Mouse (Mus musculus) CH12.LX (cell line): ENCODE data around the gene Gpr179. TPM values are rescaled to one million over a fixed set of nuclear protein-coding genes. Genes with fewer than 3 reads are reported as not detected.

Experiments
- DNase-seq: peaks from one replicate; pipeline ENCODE4 v3.0.0-alpha.2; 2013; ENCODE audit errors: extremely low read depth
- H3K27ac ChIP-seq: 2 replicates; pipeline ENCODE4 v1.5.1; 2012; ENCODE audit warnings: low read depth, mild to moderate bottlenecking, control low read depth, moderate library complexity; ENCODE audit not compliant: insufficient read depth
- H3K27me3 ChIP-seq: replicated peaks from 2 replicates; pipeline ENCODE3; 2012; ENCODE audit warnings: inconsistent platforms
- H3K36me3 ChIP-seq, 2 experiments: replicated peaks in 1 of 2; 2 replicates each; pipeline versions ENCODE3 to v1.6.1; 2012; ENCODE audit warnings: inconsistent platforms in 1 of 2, low read length in 1 of 2, mild to moderate bottlenecking in 1 of 2, mixed read lengths in 1 of 2, moderate library complexity in 1 of 2; ENCODE audit not compliant: control insufficient read depth in 1 of 2, insufficient read depth in 1 of 2
- H3K4me1 ChIP-seq, 2 experiments: 2 replicates each; pipeline ENCODE4 v1.6.1; 2012; ENCODE audit warnings: inconsistent platforms in 1 of 2, moderate library complexity in 1 of 2; ENCODE audit not compliant: insufficient read depth in 2 of 2, control insufficient read depth in 1 of 2
- H3K4me2 ChIP-seq: 2 replicates; pipeline ENCODE4 v1.6.1; 2012; ENCODE audit warnings: low read depth, mild to moderate bottlenecking, control low read depth; ENCODE audit not compliant: poor library complexity, insufficient read depth, severe bottlenecking
- H3K4me3 ChIP-seq, 3 experiments: fragments of 150-350 bp in 1 of 3; sonication (generic) in 1 of 3; replicated peaks in 1 of 3; 2 replicates each; pipeline versions ENCODE3 to v1.5.1; 2011 to 2012; ENCODE audit warnings: low read depth in 2 of 3, low read length in 2 of 3, mild to moderate bottlenecking in 2 of 3, moderate library complexity in 2 of 3, control low read depth in 1 of 3, improper control_type of control experiment in 1 of 3, inconsistent platforms in 1 of 3, mixed read lengths in 1 of 3; ENCODE audit not compliant: poor library complexity in 1 of 3
- H3K79me2 ChIP-seq: replicated peaks from 2 replicates; pipeline ENCODE4 v1.6.1; 2012; ENCODE audit warnings: mild to moderate bottlenecking, moderate library complexity; ENCODE audit not compliant: control insufficient read depth, poor library complexity, insufficient read depth, severe bottlenecking; ENCODE audit errors: extremely low read depth
- H3K9ac ChIP-seq: 2 replicates; pipeline ENCODE4 v1.6.1; 2012; ENCODE audit warnings: low read depth, mild to moderate bottlenecking, control low read depth, moderate library complexity; ENCODE audit not compliant: insufficient read depth
- H3K9me3 ChIP-seq: replicated peaks from 2 replicates; pipeline ENCODE3; 2012; ENCODE audit warnings: low read length, inconsistent platforms, mixed read lengths
- BHLHE40 ChIP-seq: IDR thresholded peaks from 2 replicates; pipeline ENCODE4 v1.6.1; 2011; ENCODE audit warnings: mild to moderate bottlenecking, low read depth, low read length, improper control_type of control experiment
- CHD1 ChIP-seq: IDR thresholded peaks from 2 replicates; pipeline ENCODE4 v1.6.1; 2012; ENCODE audit warnings: low read depth, low read length, improper control_type of control experiment, inconsistent platforms
- CHD2 ChIP-seq: IDR thresholded peaks from 2 replicates; pipeline ENCODE4 v1.6.1; 2011; ENCODE audit warnings: low read length, improper control_type of control experiment
- CTCF ChIP-seq, 2 experiments: IDR thresholded peaks in 1 of 2; conservative IDR thresholded peaks in 1 of 2; 2 replicates each; pipeline ENCODE4 v1.5.1; 2011 to 2012; ENCODE audit warnings: low read depth in 2 of 2, low read length in 2 of 2, improper control_type of control experiment in 1 of 2, inconsistent platforms in 1 of 2, mild to moderate bottlenecking in 1 of 2, moderate library complexity in 1 of 2
- E2F4 ChIP-seq: IDR thresholded peaks from 2 replicates; pipeline ENCODE4 v1.6.1; 2011; ENCODE audit warnings: low read depth, low read length, improper control_type of control experiment; ENCODE audit not compliant: insufficient replicate concordance
- EP300 ChIP-seq: IDR thresholded peaks from 2 replicates; pipeline ENCODE4 v1.6.1; 2011; ENCODE audit warnings: low read length, improper control_type of control experiment
- GABPA ChIP-seq: IDR thresholded peaks from 2 replicates; pipeline ENCODE4 v1.6.1; 2012; ENCODE audit warnings: low read depth, low read length, improper control_type of control experiment, inconsistent platforms; ENCODE audit not compliant: insufficient replicate concordance
- IRF4 ChIP-seq: IDR thresholded peaks from 2 replicates; pipeline ENCODE4 v1.6.1; 2014; ENCODE audit warnings: low read depth, mild to moderate bottlenecking, inconsistent platforms, low read length, improper control_type of control experiment
- JUN ChIP-seq: IDR thresholded peaks from 2 replicates; pipeline ENCODE4 v1.6.1; 2011; ENCODE audit warnings: low read depth, mild to moderate bottlenecking, low read length, improper control_type of control experiment, moderate library complexity; ENCODE audit not compliant: insufficient read depth
- MAFK ChIP-seq: IDR thresholded peaks from 2 replicates; pipeline ENCODE4 v1.6.1; 2011; ENCODE audit warnings: low read length, improper control_type of control experiment; ENCODE audit not compliant: insufficient replicate concordance
- MAX ChIP-seq: IDR thresholded peaks from 2 replicates; pipeline ENCODE4 v1.6.1; 2011; ENCODE audit warnings: low read length, improper control_type of control experiment
- MAZ ChIP-seq: IDR thresholded peaks from 2 replicates; pipeline ENCODE4 v1.6.1; 2012; ENCODE audit warnings: low read depth, mild to moderate bottlenecking, inconsistent platforms, low read length, improper control_type of control experiment, moderate library complexity
- MEF2A ChIP-seq: IDR thresholded peaks from 2 replicates; pipeline ENCODE4 v1.6.1; 2014; ENCODE audit warnings: low read depth, mild to moderate bottlenecking, inconsistent platforms, low read length, improper control_type of control experiment, borderline replicate concordance
- MXI1 ChIP-seq: IDR thresholded peaks from 2 replicates; pipeline ENCODE4 v1.6.1; 2011; ENCODE audit warnings: mild to moderate bottlenecking, low read depth, low read length, improper control_type of control experiment
- NELFE ChIP-seq: IDR thresholded peaks from 2 replicates; pipeline ENCODE4 v1.6.1; 2011; ENCODE audit warnings: low read depth, low read length, improper control_type of control experiment
- RAD21 ChIP-seq: IDR thresholded peaks from 2 replicates; pipeline ENCODE4 v1.6.1; 2011; ENCODE audit warnings: low read depth, mild to moderate bottlenecking, low read length, improper control_type of control experiment, moderate library complexity
- SIN3A ChIP-seq: IDR thresholded peaks from 2 replicates; pipeline ENCODE4 v1.6.1; 2012; ENCODE audit warnings: low read length, improper control_type of control experiment, inconsistent platforms
- SMC3 ChIP-seq: IDR thresholded peaks from 2 replicates; pipeline ENCODE4 v1.6.1; 2011; ENCODE audit warnings: low read depth, low read length, improper control_type of control experiment
- TCF12 ChIP-seq: IDR thresholded peaks from 2 replicates; pipeline ENCODE4 v1.6.1; 2014; ENCODE audit warnings: low read depth, mild to moderate bottlenecking, inconsistent platforms, low read length, improper control_type of control experiment
- UBTF ChIP-seq: IDR thresholded peaks from 2 replicates; pipeline ENCODE4 v1.6.1; 2012; ENCODE audit warnings: low read depth, mild to moderate bottlenecking, inconsistent platforms, low read length, improper control_type of control experiment, moderate library complexity
- USF2 ChIP-seq: conservative IDR thresholded peaks from 2 replicates; pipeline ENCODE4 v1.6.1; 2011; ENCODE audit warnings: low read depth, low read length, improper control_type of control experiment
- ZC3H11A ChIP-seq: IDR thresholded peaks from 2 replicates; pipeline ENCODE4 v1.6.1; 2012; ENCODE audit warnings: low read depth, mild to moderate bottlenecking, inconsistent platforms, low read length, improper control_type of control experiment
- ZMIZ1 ChIP-seq: IDR thresholded peaks from 2 replicates; pipeline ENCODE4 v1.6.1; 2012; ENCODE audit warnings: low read depth, mild to moderate bottlenecking, inconsistent platforms, low read length, improper control_type of control experiment
- dilution Hi-C: fragments of 300-500 bp; cut with MboI; formaldehyde crosslinking; loops from 2 replicates; pipeline ENCODE4 v1.14.3; 2020; ENCODE audit warnings: low sequenced_read_pairs; ENCODE audit not compliant: extremely low pct_unique_long_range_greater_than_20kb, extremely low pct_ligation_motif_present
- in situ Hi-C: fragments of 300-500 bp; cut with MboI; formaldehyde crosslinking; loops from 3 replicates; pipeline ENCODE4 v1.14.3; 2019; ENCODE audit warnings: low sequenced_read_pairs, low pct_ligation_motif_present, low pct_unique_long_range_greater_than_20kb, mixed read lengths
- polyA plus RNA-seq: library from polyadenylated mRNA; unstranded; fragments of >175 nt; gene quantifications from 2 replicates; pipeline ENCODE4 v1.2.1, GENCODE M21; 2012; ENCODE audit warnings: low read depth; ENCODE audit not compliant: insufficient read length
- total RNA-seq, 2 experiments: library from RNA; depleted of rRNA; stranded (reverse); fragments of 300-350 nt in 1 of 2; fragments of >200 nt in 1 of 2; gene quantifications; 2 replicates each; pipeline ENCODE4 v1.2.3; 2012 to 2014

The Gpr179 gene
- total and polyA plus RNA-seq, 3 experiments: 0.03 to 0.08 TPM; not detected in 1

- H3K79me2 ChIP-seq: no peaks in the 10 kb centered on the region
- no peak for TF ChIP-seq NELFE
- TF ChIP-seq EP300: no peak
- no peak for TF ChIP-seq RAD21
- no peak for TF ChIP-seq ZMIZ1
- TF ChIP-seq ZC3H11A: no peak
- TF ChIP-seq E2F4: no peak
- TF ChIP-seq IRF4: no peak
- no peak for TF ChIP-seq CHD1
- no peak for TF ChIP-seq GABPA
- no peak for TF ChIP-seq MAFK
- no peak for TF ChIP-seq UBTF
- TF ChIP-seq BHLHE40: no peak
- TF ChIP-seq CTCF (conservative IDR thresholded peaks at IDR 0.05 in 1 of 2, IDR thresholded peaks at IDR 0.05 in 1 of 2; ENCODE audit: low read depth in 2 of 2, low read length in 2 of 2): no peak
- no peak for TF ChIP-seq MAZ
- no peak for TF ChIP-seq SMC3
- TF ChIP-seq CHD2: no peak
- TF ChIP-seq SIN3A: no peak
- no peak for TF ChIP-seq MEF2A
- H3K4me3 ChIP-seq: no peak overlapping the region
- no peak overlapping the region for H3K4me2 ChIP-seq
- H3K36me3 ChIP-seq: no peaks in the 10 kb centered on the region
- dilution Hi-C loops (no loop called here), in situ Hi-C loops (no loop called here)
- no peak overlapping the region for H3K27ac ChIP-seq
- no peaks in the 10 kb centered on the region; a peak in 2 of 4 replicates for H3K4me1 ChIP-seq
- no peak overlapping the region for H3K9ac ChIP-seq
- H3K27me3 ChIP-seq: peaks cover 46% of the 10 kb centered on the region
- no peak for DNase-seq
- no peaks in the 10 kb centered on the region for H3K9me3 ChIP-seq
Observed at GRCm38 (mm10) chr11:97354646-97355045, 2.8 kb upstream of the Gpr179 start.

GRCm38 (mm10) chr11:97352935-97353597 is 1.2 kb upstream of the Gpr179 start:
- no peak overlapping the region for H3K4me3 ChIP-seq
- in situ Hi-C loops: no loop called here
- H3K27me3 ChIP-seq: peaks cover 54% of the 10 kb centered on the region
- H3K9ac ChIP-seq: no peak overlapping the region
- no peaks in the 10 kb centered on the region for H3K79me2 ChIP-seq
- no peak overlapping the region for H3K27ac ChIP-seq
- no peaks in the 10 kb centered on the region for H3K36me3 ChIP-seq
- dilution Hi-C loops: no loop called here
- DNase-seq: no peak
- no peak overlapping the region for H3K4me2 ChIP-seq
- no peak for TF ChIP-seq ZC3H11A
- no peak for TF ChIP-seq TCF12
- TF ChIP-seq SIN3A: no peak
- no peak for TF ChIP-seq MAFK
- no peak for TF ChIP-seq JUN
- TF ChIP-seq MAZ: no peak
- no peak for TF ChIP-seq MAX
- no peak for TF ChIP-seq MXI1
- no peak for TF ChIP-seq USF2
- TF ChIP-seq, all 38 proteins: peak for 0
- no peaks in the 10 kb centered on the region; a peak in 2 of 4 replicates for H3K4me1 ChIP-seq
- H3K9me3 ChIP-seq: peaks cover 7% of the 10 kb centered on the region
